Mouse (Mus musculus) gastrocnemius, postnatal 25 days (tissue): ENCODE measurements around the gene Tmem138. TPM values are rescaled to one million over a fixed set of nuclear protein-coding genes. Genes with fewer than 3 reads are reported as not detected.

Source experiments
- total RNA-seq, 2 experiments: library from RNA; stranded (reverse); gene quantifications; 1 replicate in 1 of 2; 2 replicates in 1 of 2; pipeline ENCODE4 v1.2.3; 2021

The Tmem138 gene
- total RNA-seq, 2 experiments from 2014 or later: 1.3 to 1.4 TPM

Other genes with a start within 250 kb of the Tmem138 start
- 1 to 10 TPM; 1.9 to 4.1 TPM for gene Syt7, start 188.3 kb downstream of the Tmem138 start, total RNA-seq
- under 1 TPM; 0.13 to 0.38 TPM for gene Lrrc10b, start 119.9 kb downstream of the Tmem138 start, total RNA-seq
- gene Ppp1r32, start 94.4 kb downstream of the Tmem138 start, total RNA-seq: under 1 TPM; 0.90 to 0.91 TPM
- gene Cpsf7, start 52.1 kb downstream of the Tmem138 start, total RNA-seq: 10 to 100 TPM; 18.0 to 18.5 TPM
- 10 to 100 TPM; 49.0 to 54.0 TPM for gene Sdhaf2, start 51.2 kb downstream of the Tmem138 start, total RNA-seq
- gene Tmem216, start 21.1 kb downstream of the Tmem138 start, total RNA-seq: 1 to 10 TPM; 1.9 to 2.2 TPM
- gene Cyb561a3, start 190 bp downstream of the Tmem138 start, total RNA-seq: 1 to 10 TPM; 4.5 to 6.2 TPM
- gene Ddb1, start 28.0 kb upstream of the Tmem138 start, total RNA-seq: 100 to 1,000 TPM; 114 to 129 TPM
- gene Tkfc, start 28.3 kb upstream of the Tmem138 start, total RNA-seq: 1 to 10 TPM; 4.2 to 5.1 TPM
- gene Vwce, start 56.9 kb upstream of the Tmem138 start, total RNA-seq: under 1 TPM in 1 of 2 experiments, not detected in 1; 0.08 TPM
- gene Pga5, start 100.7 kb upstream of the Tmem138 start, total RNA-seq: not detected
- gene Vps37c, start 111.4 kb upstream of the Tmem138 start, total RNA-seq: 10 to 100 TPM; 23.9 to 26.2 TPM
- under 1 TPM in 1 of 2 experiments, not detected in 1; 0.19 TPM for gene Cd5, start 161.6 kb upstream of the Tmem138 start, total RNA-seq